Mouse (Mus musculus) spleen, adult 2 months (tissue): ENCODE results near the gene Cdkn2d.

Experiments used
- CTCF ChIP-seq: fragments of 200-500 bp; IDR thresholded peaks from 2 replicates; pipeline ENCODE4 v1.5.1; 2011; ENCODE audit warnings: mild to moderate bottlenecking, inconsistent platforms; ENCODE audit not compliant: insufficient read depth, insufficient read length, insufficient replicate concordance; ENCODE audit errors: extremely low read depth
- POLR2A ChIP-seq: fragments of 200-500 bp; IDR thresholded peaks from 2 replicates; pipeline ENCODE4 v1.6.1; 2011; ENCODE audit warnings: low read depth, low read length, inconsistent platforms

DNA sequence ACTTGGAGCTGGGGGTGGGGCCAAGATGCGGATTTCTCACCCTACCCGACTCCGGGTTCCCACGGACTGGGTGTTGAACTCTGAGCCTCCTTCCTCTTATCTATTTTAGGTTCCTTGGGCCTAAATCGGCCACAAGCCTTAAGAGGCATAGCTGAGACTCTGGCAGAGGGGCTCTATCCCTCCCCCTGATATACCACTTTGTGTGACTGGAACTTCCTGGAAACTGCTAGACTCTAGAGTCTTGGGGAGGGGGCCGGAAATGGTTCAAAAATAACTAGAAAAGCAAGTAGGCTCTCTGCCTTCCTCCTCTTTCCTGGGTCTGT, 30.3 kb upstream of the Cdkn2d start:
- no peak for TF ChIP-seq CTCF
- TF ChIP-seq POLR2A: peak; percentile 38
